Mouse (Mus musculus) liver, embryonic 14.5 days (tissue): ENCODE data around the gene Klc1. TPM values are rescaled to one million over a fixed set of nuclear protein-coding genes. Genes with fewer than 3 reads are reported as not detected.

ENCODE experiments used
- ATAC-seq: fragments of 200-750 bp; cut with Nextera tagmentation; 2 replicates; pipeline ENCODE4 v1.8.0; 2017; ENCODE audit warnings: moderate number of reproducible peaks, mild to moderate bottlenecking, moderate library complexity; ENCODE audit not compliant: insufficient read depth
- DNase-seq, 3 experiments: peaks; one replicate each; pipeline ENCODE4 v3.0.0-alpha.2; 2012 to 2013; ENCODE audit warnings: low read depth in 3 of 3, low spot score in 3 of 3
- H3K27ac ChIP-seq: fragments of 300-500 bp; sonication (generic); 2 replicates; pipeline ENCODE4 v1.5.1; 2014; ENCODE audit warnings: moderate library complexity, mild to moderate bottlenecking, control low read depth, inconsistent platforms
- H3K27me3 ChIP-seq: fragments of 300-500 bp; sonication (generic); 2 replicates; pipeline ENCODE4 v1.6.1; 2014; ENCODE audit warnings: mild to moderate bottlenecking, low read length, moderate library complexity; ENCODE audit not compliant: control insufficient read depth, insufficient read depth
- H3K36me3 ChIP-seq: fragments of 300-500 bp; sonication (generic); replicated peaks from 2 replicates; pipeline ENCODE4 v1.6.1; 2014; ENCODE audit warnings: low read depth; ENCODE audit not compliant: control insufficient read depth, insufficient read depth
- H3K4me1 ChIP-seq, 2 experiments: fragments of 200-500 bp in 1 of 2; fragments of 300-500 bp in 1 of 2; sonication (generic) in 1 of 2; replicated peaks; 2 replicates each; pipeline ENCODE4 v1.6.1; 2012 to 2014; ENCODE audit warnings: antibody characterized with exemption in 1 of 2, inconsistent platforms in 1 of 2, low read length in 1 of 2; ENCODE audit not compliant: control insufficient read depth in 2 of 2, insufficient read depth in 2 of 2
- H3K4me2 ChIP-seq: fragments of 300-500 bp; sonication (generic); 2 replicates; pipeline ENCODE4 v1.6.1; 2014; ENCODE audit warnings: low read depth, mild to moderate bottlenecking, control low read depth, moderate library complexity
- H3K4me3 ChIP-seq, 2 experiments: fragments of 200-500 bp in 1 of 2; fragments of 300-500 bp in 1 of 2; sonication (generic) in 1 of 2; 2 replicates each; pipeline ENCODE4 v1.5.1; 2012 to 2014; ENCODE audit warnings: low read depth in 2 of 2, low read length in 2 of 2, mild to moderate bottlenecking in 2 of 2, control low read depth in 1 of 2, inconsistent platforms in 1 of 2, moderate library complexity in 1 of 2; ENCODE audit not compliant: insufficient read depth in 1 of 2
- H3K9ac ChIP-seq: fragments of 300-500 bp; sonication (generic); replicated peaks from 2 replicates; pipeline ENCODE4 v1.6.1; 2014; ENCODE audit warnings: mild to moderate bottlenecking, control low read depth, moderate library complexity
- H3K9me3 ChIP-seq: fragments of 300-500 bp; sonication (generic); 2 replicates; pipeline ENCODE4 v1.6.1; 2016; ENCODE audit warnings: low read length, mixed read lengths; ENCODE audit not compliant: control insufficient read depth
- CTCF ChIP-seq: IDR thresholded peaks from 2 replicates; pipeline ENCODE4 v1.5.1; 2016; ENCODE audit warnings: antibody characterized with exemption, low read depth, control low read depth
- EP300 ChIP-seq: IDR thresholded peaks from 2 replicates; pipeline ENCODE4 v1.6.1; 2016; ENCODE audit warnings: antibody characterized with exemption, low read depth
- WGBS: fragments of 180-500 bp; shearing (Covaris S2); extraction: QIAGEN DNeasy Blood & Tissue Kit; methylation state at CpG from one replicate; pipeline ENCODE4 v1.1.7; 2014; ENCODE audit not compliant: insufficient replicate concordance; 5-methylcytosine and 5-hydroxymethylcytosine counted together
- polyA plus RNA-seq, 2 experiments: library from polyadenylated mRNA; depleted of rRNA in 1 of 2; stranded (reverse) in 1 of 2; unstranded in 1 of 2; fragments of >200 nt; fragmentation: Nextera tagmentation in 1 of 2; extraction: Ambion mirVana in 1 of 2; gene quantifications; 2 replicates each; pipeline versions ENCODE4 v1.2.1 to v1.2.3; 2012 to 2014

Gene Klc1
- polyA plus RNA-seq, 2 experiments, result 14.3 to 16.3 TPM

- Histone ChIP-seq H3K36me3 (no peaks in the 10 kb centered on the region), H3K4me2 (no peak overlapping the region), H3K27me3 (no peaks in the 10 kb centered on the region), H3K27ac (no peak overlapping the region), H3K9me3 (no peaks in the 10 kb centered on the region), H3K9ac (no peak overlapping the region), H3K4me3 (no peak overlapping the region), H3K4me1 (peaks cover 4 to 14% of the 10 kb centered on the region in 2 experiments; a peak in 3 of 4 replicates)
- DNase-seq, result no peak
- TF ChIP-seq CTCF (no peak), EP300 (no peak)
- 79% methylated on average over 3 of the region's 3 CpGs for WGBS
- ATAC-seq, result no peak
Measured at GRCm38 (mm10) chr12:111750739-111751138, 7.9 kb upstream of the Klc1 start.

DNA sequence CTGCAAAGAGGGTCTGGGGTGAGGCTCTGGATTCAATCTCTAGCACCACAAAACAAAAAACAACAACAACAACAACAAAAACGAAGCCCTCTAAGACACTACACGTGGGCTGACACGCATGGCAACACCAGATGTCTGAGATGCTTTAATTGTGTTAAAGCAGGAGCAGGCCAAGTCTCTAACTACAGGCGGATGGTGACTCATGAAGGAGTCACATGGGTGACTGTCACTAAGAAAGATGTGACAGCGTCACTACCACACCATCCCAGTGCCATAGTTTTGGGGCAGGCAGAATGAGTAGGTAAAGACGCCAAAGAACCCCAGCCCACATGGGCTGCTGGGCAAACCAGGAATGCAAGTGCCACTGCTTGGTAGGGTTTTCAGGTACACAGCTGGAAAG is 6.2 kb upstream of the Klc1 start:
- no peak for TF ChIP-seq CTCF
- TF ChIP-seq EP300, result no peak
- Histone ChIP-seq H3K4me1 (peaks cover 0 to 8% of the 10 kb centered on the region in 2 experiments; a peak in 3 of 4 replicates), H3K9me3 (no peaks in the 10 kb centered on the region), H3K36me3 (no peaks in the 10 kb centered on the region), H3K4me3 (no peak overlapping the region), H3K4me2 (no peak overlapping the region), H3K27me3 (no peaks in the 10 kb centered on the region), H3K9ac (no peak overlapping the region), H3K27ac (no peak overlapping the region)
- ATAC-seq, result no peak
- DNase-seq, result no peak
- 74% methylated on average over 6 of the region's 6 CpGs for WGBS

DNA sequence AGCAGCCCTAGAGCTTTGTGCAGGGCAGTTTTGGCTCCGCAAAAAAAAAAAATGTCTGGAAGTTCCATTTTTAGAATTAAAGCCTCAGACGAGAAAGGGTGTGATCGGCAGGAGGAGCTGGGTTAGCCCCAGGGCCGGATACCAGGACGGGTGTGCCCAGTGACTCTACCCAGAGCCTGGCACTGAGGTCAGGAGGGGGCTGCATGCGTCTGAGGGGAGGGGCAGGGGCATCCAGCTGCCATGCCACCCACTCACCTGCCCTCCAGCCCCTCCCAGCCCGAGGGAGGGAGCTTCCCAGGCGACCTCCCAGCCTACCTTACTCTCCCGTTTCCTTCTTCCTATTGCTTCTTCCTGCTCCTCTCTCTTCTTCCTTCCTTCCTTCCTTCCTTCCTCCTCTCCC is 5.3 kb upstream of the Klc1 start:
- Histone ChIP-seq H3K4me3 (no peak overlapping the region), H3K4me1 (peaks cover 7 to 14% of the 10 kb centered on the region in 2 experiments), H3K27ac (no peak overlapping the region), H3K27me3 (no peaks in the 10 kb centered on the region), H3K9ac (no peak overlapping the region), H3K9me3 (no peaks in the 10 kb centered on the region), H3K36me3 (no peaks in the 10 kb centered on the region), H3K4me2 (no peak overlapping the region)
- DNase-seq, result no peak
- whole genome bisulfite sequencing, result 51% methylated on average over 8 of the region's 9 CpGs
- TF ChIP-seq EP300 (no peak), CTCF (no peak)
- no peak for ATAC-seq

DNA sequence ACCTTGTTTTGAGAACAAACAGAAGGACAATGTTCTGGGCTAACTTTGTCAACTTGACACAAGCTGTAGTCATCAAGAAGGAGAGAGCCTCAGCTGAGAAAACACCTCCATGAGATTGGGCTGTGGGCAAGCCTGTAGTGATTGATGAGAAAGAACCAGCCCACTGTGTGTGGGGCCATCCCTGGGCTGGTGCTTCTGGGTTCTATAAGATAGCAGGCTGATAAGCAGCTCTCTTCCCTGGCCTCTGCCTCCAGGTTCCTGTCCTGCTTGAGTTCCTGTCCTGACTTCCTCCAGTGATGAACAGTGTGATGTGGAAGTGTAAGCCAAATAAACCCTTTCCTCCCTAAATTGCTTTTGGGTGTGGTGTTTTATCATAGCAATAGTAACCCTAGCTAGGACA is 3.9 kb upstream of the Klc1 start:
- Histone ChIP-seq H3K4me3 (no peak overlapping the region), H3K27ac (no peak overlapping the region), H3K4me1 (peaks cover 10 to 14% of the 10 kb centered on the region in 2 experiments), H3K36me3 (no peaks in the 10 kb centered on the region), H3K9ac (no peak overlapping the region), H3K4me2 (no peak overlapping the region), H3K9me3 (no peaks in the 10 kb centered on the region), H3K27me3 (no peaks in the 10 kb centered on the region)
- ATAC-seq, result no peak
- no peak for DNase-seq
- no peak for TF ChIP-seq CTCF
- TF ChIP-seq EP300, result no peak

DNA sequence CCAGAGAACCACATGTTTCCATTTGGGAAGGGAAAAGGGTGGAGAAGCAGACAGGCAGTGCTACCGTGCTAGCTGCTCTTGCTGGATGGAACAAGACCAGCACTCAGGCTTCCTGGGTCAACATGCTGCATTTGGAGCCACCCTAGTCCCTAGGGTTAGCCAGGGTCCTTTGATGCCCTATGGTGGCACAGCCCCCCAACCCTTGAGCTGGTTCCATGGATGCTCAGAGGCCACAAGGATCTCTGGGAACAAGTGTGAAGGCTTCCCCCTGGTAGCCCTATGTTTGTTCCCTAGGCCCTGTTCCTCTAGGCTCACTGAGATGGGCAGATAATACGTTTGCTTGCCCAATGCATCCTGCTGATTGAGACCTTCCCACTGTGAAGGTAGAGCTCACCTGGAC is 3.4 kb upstream of the Klc1 start:
- WGBS, result 35% methylated on average over 2 of the region's 2 CpGs
- no peak for TF ChIP-seq EP300
- TF ChIP-seq CTCF, result no peak
- no peaks in the 10 kb centered on the region for H3K9me3 ChIP-seq
- ATAC-seq (no peak), DNase-seq (no peak)
- no peaks in the 10 kb centered on the region for H3K36me3 ChIP-seq
- no peak overlapping the region for H3K4me2 ChIP-seq
- no peak overlapping the region for H3K4me3 ChIP-seq
- H3K4me1 ChIP-seq, result peaks cover 14 to 17% of the 10 kb centered on the region in 2 experiments
- no peak overlapping the region for H3K27ac ChIP-seq
- no peaks in the 10 kb centered on the region for H3K27me3 ChIP-seq
- H3K9ac ChIP-seq, result no peak overlapping the region
